Mouse (Mus musculus) kidney, embryonic 16.5 days (tissue): ENCODE data around the gene Ube2d2b. TPM values are rescaled to one million over a fixed set of nuclear protein-coding genes. Genes with fewer than 3 reads are reported as not detected.

ENCODE experiments used
- ATAC-seq: fragments of 200-750 bp; cut with Nextera tagmentation; 2 replicates; pipeline ENCODE4 v1.8.0; 2017; ENCODE audit warnings: moderate TSS enrichment; ENCODE audit not compliant: low FRiP score, low TSS enrichment
- H3K27ac ChIP-seq: fragments of 300-500 bp; sonication (generic); 2 replicates; pipeline ENCODE4 v1.5.1; 2014; ENCODE audit warnings: low read length
- H3K27me3 ChIP-seq: fragments of 300-500 bp; sonication (generic); 2 replicates; pipeline ENCODE4 v1.6.1; 2014; ENCODE audit warnings: low read length, control low read depth, mixed read lengths; ENCODE audit not compliant: insufficient read depth
- H3K36me3 ChIP-seq: fragments of 300-500 bp; sonication (generic); 2 replicates; pipeline ENCODE4 v1.6.1; 2014; ENCODE audit warnings: low read length, control low read depth, mixed read lengths; ENCODE audit not compliant: insufficient read depth
- H3K4me1 ChIP-seq: fragments of 300-500 bp; sonication (generic); 2 replicates; pipeline ENCODE4 v1.6.1; 2014; ENCODE audit warnings: low read length, control low read depth, mixed read lengths; ENCODE audit not compliant: insufficient read depth
- H3K4me2 ChIP-seq: fragments of 300-500 bp; sonication (generic); replicated peaks from 2 replicates; pipeline ENCODE4 v1.6.1; 2014; ENCODE audit warnings: low read depth, low read length
- H3K4me3 ChIP-seq: fragments of 300-500 bp; sonication (generic); 2 replicates; pipeline ENCODE4 v1.5.1; 2014; ENCODE audit warnings: mild to moderate bottlenecking, low read length
- H3K9ac ChIP-seq: fragments of 300-500 bp; sonication (generic); replicated peaks from 2 replicates; pipeline ENCODE4 v1.6.1; 2014; ENCODE audit warnings: low read length
- H3K9me3 ChIP-seq: fragments of 300-500 bp; sonication (generic); 2 replicates; pipeline ENCODE4 v1.6.1; 2016; ENCODE audit warnings: low read length, control low read depth
- WGBS: fragments of 180-500 bp; shearing (Covaris S2); extraction: QIAGEN DNeasy Blood & Tissue Kit; methylation state at CpG from one replicate; pipeline ENCODE4 v1.1.7; 2014; 5-methylcytosine and 5-hydroxymethylcytosine counted together
- polyA plus RNA-seq: library from polyadenylated mRNA; unstranded; fragments of >200 nt; fragmentation: Nextera tagmentation; extraction: Ambion mirVana; gene quantifications from 2 replicates; pipeline ENCODE4 v1.2.1, GENCODE M21; 2015

The Ube2d2b gene
- polyA plus RNA-seq, 1 experiment from 2014 or later, result 0.15 TPM

- Histone ChIP-seq H3K4me2 (no peak overlapping the region), H3K27me3 (no peaks in the 10 kb centered on the region), H3K27ac (no peak overlapping the region), H3K4me1 (peaks cover 16% of the 10 kb centered on the region), H3K9ac (no peak overlapping the region), H3K9me3 (no peaks in the 10 kb centered on the region), H3K4me3 (no peak overlapping the region), H3K36me3 (no peaks in the 10 kb centered on the region)
- ATAC-seq, result no peak
- 63% methylated on average over 2 of the region's 2 CpGs for WGBS
Measured at GRCm38 (mm10) chr5:107869701-107870100, 39.8 kb downstream of the Ube2d2b start.

GRCm38 (mm10) chr5:107873330-107873729, 43.4 kb downstream of the Ube2d2b start:
- Histone ChIP-seq H3K9me3 (no peaks in the 10 kb centered on the region), H3K4me1 (no peaks in the 10 kb centered on the region), H3K27me3 (no peaks in the 10 kb centered on the region), H3K9ac (no peak overlapping the region), H3K36me3 (no peaks in the 10 kb centered on the region), H3K27ac (no peak overlapping the region), H3K4me2 (no peak overlapping the region), H3K4me3 (no peak overlapping the region)
- ATAC-seq, result no peak
- WGBS, result 90% methylated on average over 6 of the region's 6 CpGs

- 75% methylated on average over 7 of the region's 7 CpGs for WGBS
- Histone ChIP-seq H3K9me3 (no peaks in the 10 kb centered on the region), H3K27me3 (no peaks in the 10 kb centered on the region), H3K4me2 (no peak overlapping the region), H3K36me3 (no peaks in the 10 kb centered on the region), H3K27ac (no peak overlapping the region), H3K4me1 (no peaks in the 10 kb centered on the region), H3K9ac (no peak overlapping the region; the same call in 1 of the 2 replicates), H3K4me3 (no peak overlapping the region)
- no peak for ATAC-seq
Measured at GRCm38 (mm10) chr5:107873886-107874302, 44.0 kb downstream of the Ube2d2b start.

- Histone ChIP-seq H3K27ac (no peak within 1 kb of the TSS), H3K4me3 (no peak within 1 kb of the TSS), H3K4me2 (no peak within 1 kb of the TSS), H3K27me3 (no peaks in the 10 kb centered on the region), H3K9ac (no peak within 1 kb of the TSS; the same call in 1 of the 2 replicates), H3K36me3 (no peaks in the 10 kb centered on the region), H3K9me3 (no peaks in the 10 kb centered on the region), H3K4me1 (no peaks in the 10 kb centered on the region)
- ATAC-seq, result 0 out of 2 replicates have a peak, but pooled peaks have one; percentile 75
- WGBS, result 40% methylated on average over 4 of the region's 4 CpGs
Measured at GRCm38 (mm10) chr5:107874561-107875260, 44.8 kb downstream of the Ube2d2b start, which contains the start of gene Evi5. Gene Evi5 (minus strand): TSS chr5:107875107.

- no peak overlapping the region for H3K4me3 ChIP-seq
- H3K4me1 ChIP-seq, result no peaks in the 10 kb centered on the region
- H3K9me3 ChIP-seq, result no peaks in the 10 kb centered on the region
- ATAC-seq, result 0 out of 2 replicates have a peak, but pooled peaks have one; percentile 67
- H3K36me3 ChIP-seq, result no peaks in the 10 kb centered on the region
- H3K27ac ChIP-seq, result no peak overlapping the region
- no peaks in the 10 kb centered on the region for H3K27me3 ChIP-seq
- no peak overlapping the region for H3K4me2 ChIP-seq
- H3K9ac ChIP-seq, result no peak overlapping the region
Measured at GRCm38 (mm10) chr5:107875261-107875611, 45.3 kb downstream of the Ube2d2b start.

GRCm38 (mm10) chr5:107877053-107877452, 47.2 kb downstream of the Ube2d2b start:
- WGBS, result 88% methylated on average over 1 of the region's 1 CpGs
- Histone ChIP-seq H3K4me3 (no peak overlapping the region), H3K4me2 (no peak overlapping the region)

GRCm38 (mm10) chr5:107880710-107881109, 50.8 kb downstream of the Ube2d2b start:
- Histone ChIP-seq H3K9ac (no peak overlapping the region), H3K4me1 (no peaks in the 10 kb centered on the region), H3K9me3 (no peaks in the 10 kb centered on the region), H3K27ac (peak overlapping the region; percentile 46; the same call in 1 of the 2 replicates), H3K27me3 (no peaks in the 10 kb centered on the region), H3K36me3 (no peaks in the 10 kb centered on the region), H3K4me3 (no peak overlapping the region), H3K4me2 (no peak overlapping the region)
- peak; percentile 87 for ATAC-seq
- WGBS, result 76% methylated on average over 5 of the region's 5 CpGs

More at GRCm38 (mm10) chr5:107877053-107877452, 47.2 kb downstream of the Ube2d2b start:
- no peaks in the 10 kb centered on the region for H3K36me3 ChIP-seq
- H3K9me3 ChIP-seq, result no peaks in the 10 kb centered on the region
- H3K9ac ChIP-seq, result no peak overlapping the region
- ATAC-seq, result no peak
- no peaks in the 10 kb centered on the region for H3K4me1 ChIP-seq
- no peak overlapping the region for H3K27ac ChIP-seq
- H3K27me3 ChIP-seq, result no peaks in the 10 kb centered on the region

Other genes starting within 250 kb of the Ube2d2b start
- 17.2 and 18.6 TPM in 2 replicates for gene Rpap2, start 232.7 kb upstream of the Ube2d2b start, polyA plus RNA-seq
- gene Glmn, start 232.2 kb upstream of the Ube2d2b start, polyA plus RNA-seq, result 25.7 and 25.8 TPM in 2 replicates
- not detected in 2 replicates for gene Gfi1, start 104.1 kb upstream of the Ube2d2b start, polyA plus RNA-seq
- gene Evi5, start 45.0 kb downstream of the Ube2d2b start, polyA plus RNA-seq, result 76.5 and 79.9 TPM in 2 replicates
- 81.1 and 82.6 TPM in 2 replicates for gene Rpl5, start 70.4 kb downstream of the Ube2d2b start, polyA plus RNA-seq
- gene Fam69a, start 157.0 kb downstream of the Ube2d2b start, polyA plus RNA-seq, result 19.6 and 20.8 TPM in 2 replicates
- 91.5 and 97.4 TPM in 2 replicates for gene Mtf2, start 235.6 kb downstream of the Ube2d2b start, polyA plus RNA-seq